Mouse (Mus musculus) thymus, postnatal 4 days (tissue): ENCODE results near the gene Vcl.

ENCODE experiments used
- DNase-seq: peaks from one replicate; pipeline ENCODE4 v3.0.0; 2021

Gene Vcl

DNA sequence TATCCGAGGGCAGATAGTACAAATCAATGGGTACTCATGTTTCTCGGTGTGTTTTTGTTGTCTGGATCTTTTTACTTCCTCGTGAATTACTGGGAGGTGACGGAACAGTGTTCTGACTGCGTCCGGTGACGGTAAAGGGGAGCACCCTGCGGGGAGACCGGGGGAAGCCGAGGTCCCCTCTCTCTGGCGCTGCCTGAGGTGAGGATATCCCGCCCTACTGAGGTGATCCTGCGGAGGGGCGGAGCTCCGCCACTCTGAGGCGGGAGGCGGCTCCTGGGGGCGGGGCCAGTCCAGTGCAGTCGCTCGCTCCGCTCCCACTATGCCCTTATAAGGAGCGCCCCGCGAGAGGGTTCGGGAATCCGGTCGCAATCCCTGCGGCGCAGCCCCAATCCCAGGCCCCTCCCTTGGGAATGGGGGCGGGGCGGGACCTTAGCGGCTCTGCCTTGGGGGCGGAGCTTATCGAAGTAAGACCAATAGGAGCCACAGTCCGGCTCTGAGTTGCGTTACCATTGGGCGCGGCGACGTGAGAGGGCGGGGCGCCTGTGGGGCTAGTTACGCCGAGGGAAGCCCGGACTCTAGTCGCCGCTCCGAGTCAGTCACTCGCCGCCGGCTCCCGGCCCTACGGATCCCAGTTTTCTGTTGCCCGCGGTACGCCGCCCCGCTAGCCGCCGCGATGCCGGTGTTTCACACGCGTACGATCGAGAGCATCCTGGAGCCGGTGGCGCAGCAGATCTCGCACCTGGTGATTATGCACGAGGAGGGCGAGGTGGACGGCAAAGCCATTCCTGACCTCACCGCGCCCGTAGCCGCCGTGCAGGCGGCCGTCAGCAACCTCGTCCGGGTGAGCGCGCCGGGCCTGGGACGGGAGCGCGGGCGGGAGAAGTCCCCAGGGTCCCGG, at the start of gene Vcl:
TSS of gene Vcl (plus strand) at position 551 of the 898 bp plus-strand sequence.
- peak; percentile 94 for DNase-seq

DNA sequence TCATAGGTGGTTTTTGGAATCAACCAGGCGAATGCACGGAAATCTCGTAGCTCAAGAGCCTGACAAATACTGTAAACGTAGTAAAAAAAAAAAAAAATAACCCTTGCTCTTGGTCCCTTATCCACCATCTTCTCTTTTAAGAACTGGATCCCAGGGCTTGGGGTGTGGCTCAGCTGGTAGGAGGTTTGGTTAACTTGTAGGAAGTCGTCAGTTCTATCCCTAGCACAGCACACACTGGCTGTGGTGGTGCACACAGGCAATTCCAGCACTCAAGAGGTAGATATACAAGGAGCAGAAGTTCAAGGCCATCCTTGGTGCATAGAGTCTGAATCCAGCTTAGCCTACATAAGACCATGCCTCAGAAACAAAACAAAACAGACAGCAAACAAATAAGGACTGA, 44.5 kb upstream of the Vcl start:
- peak; percentile 29 for DNase-seq

- DNase-seq: peak; percentile 54
Observed at GRCm38 (mm10) chr14:20885091-20885888, 43.9 kb upstream of the Vcl start.

DNA sequence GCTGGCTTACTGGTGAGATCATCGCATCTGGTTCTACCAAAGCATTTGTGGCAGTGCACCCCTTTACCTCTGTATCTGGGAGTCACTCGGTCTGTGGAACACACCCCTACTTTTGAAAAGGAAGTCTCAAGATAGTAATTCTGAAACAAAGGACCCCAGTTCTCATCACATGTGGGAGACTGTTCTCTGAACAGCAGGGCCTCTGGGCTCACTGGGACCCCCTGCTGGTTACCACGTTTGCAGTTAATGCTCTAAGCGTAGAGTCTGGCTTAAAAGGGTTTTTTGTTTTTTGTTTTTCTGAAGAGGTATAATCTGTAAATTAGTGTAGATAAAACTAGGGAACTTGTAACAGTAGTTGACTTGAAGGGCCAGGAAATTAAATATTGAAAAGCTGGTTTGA, 42.9 kb upstream of the Vcl start:
- peak; percentile 94 for DNase-seq

- DNase-seq: peak; percentile 12
Observed at GRCm38 (mm10) chr14:20887541-20888085, 41.6 kb upstream of the Vcl start.

GRCm38 (mm10) chr14:20891941-20892402, 37.2 kb upstream of the Vcl start:
- DNase-seq: no peak

DNA sequence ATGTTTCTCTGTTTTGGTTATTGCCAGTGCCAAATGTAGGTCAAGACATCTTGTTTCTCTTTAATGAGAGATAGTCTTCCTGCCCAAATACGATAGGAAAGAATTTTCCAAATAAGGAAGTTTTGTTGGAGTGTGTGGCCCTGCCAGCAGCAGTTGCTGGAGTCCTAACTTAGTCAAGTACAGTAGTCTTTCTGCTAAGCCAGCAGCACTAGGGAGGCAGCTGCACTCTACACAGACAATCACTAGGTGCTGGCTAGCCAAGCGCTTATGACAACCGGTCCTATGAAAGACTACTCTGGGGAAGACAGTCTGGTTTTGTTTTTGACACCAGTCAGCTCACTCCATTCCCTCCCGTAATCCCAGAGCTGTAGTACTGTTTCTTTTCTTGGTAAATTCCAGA, 35.4 kb upstream of the Vcl start:
- no peak for DNase-seq

DNA sequence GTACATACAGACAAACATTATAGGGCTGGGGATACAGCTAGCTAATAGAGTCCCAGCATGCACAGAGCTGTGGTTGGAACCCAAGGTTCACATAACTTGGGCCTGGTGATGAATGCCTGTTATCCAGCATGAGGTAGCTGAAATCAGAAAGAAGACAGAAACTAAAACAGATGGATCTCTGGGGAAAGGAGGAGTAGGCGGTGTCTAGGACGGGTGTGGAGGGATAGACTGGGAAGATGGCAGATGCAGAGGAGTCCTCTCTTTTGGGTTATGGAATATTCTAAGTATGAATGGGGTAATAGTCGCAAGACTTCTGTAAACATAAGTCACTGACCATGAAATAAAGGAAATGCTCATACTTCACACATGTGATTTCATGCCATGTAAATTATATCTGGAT, 27.9 kb upstream of the Vcl start:
- DNase-seq: no peak

- no peak for DNase-seq
Observed at GRCm38 (mm10) chr14:20903137-20903536, 26.1 kb upstream of the Vcl start.

GRCm38 (mm10) chr14:20911811-20912210, 17.4 kb upstream of the Vcl start:
- no peak for DNase-seq

GRCm38 (mm10) chr14:20914415-20914814, 14.8 kb upstream of the Vcl start:
- DNase-seq: no peak

GRCm38 (mm10) chr14:20916625-20917612, 12.3 kb upstream of the Vcl start:
- no peak for DNase-seq

DNA sequence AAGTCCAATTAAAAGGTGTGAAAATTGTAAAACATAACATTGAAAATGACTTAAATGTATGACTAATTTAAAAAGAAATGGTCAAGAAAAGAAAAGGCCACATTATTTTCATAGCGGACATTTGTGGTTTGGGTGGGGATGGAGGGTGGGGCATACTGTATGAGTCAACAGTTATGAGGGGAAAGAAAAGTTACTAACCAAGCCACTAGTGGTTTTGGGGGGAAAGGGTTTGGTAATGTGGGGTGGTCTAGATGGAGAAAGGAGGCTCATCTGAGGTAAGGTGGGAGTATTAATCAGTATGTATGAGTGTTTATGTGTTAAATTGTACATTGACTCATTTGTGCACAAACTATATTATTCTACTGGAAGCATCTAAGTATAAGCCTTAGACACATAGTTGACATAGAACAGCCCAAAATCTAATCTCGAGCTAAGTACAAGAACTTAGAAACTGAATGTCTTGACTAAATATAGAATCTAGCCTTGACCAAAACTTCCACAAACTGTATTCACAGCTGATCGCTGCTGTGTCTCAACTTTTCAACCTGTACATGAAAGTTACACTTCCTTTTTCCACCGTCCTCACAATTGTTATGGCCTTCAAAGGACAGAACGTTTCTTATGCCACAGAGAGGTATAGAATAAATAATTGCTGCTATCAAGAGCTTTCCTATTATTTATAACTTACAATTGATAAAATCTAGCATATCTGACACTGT, 5.0 kb upstream of the Vcl start:
- no peak for DNase-seq

GRCm38 (mm10) chr14:20927470-20928307, 1.5 kb upstream of the Vcl start:
- DNase-seq: no peak

GRCm38 (mm10) chr14:20928308-20928685, 901 bp upstream of the Vcl start:
- no peak for DNase-seq

GRCm38 (mm10) chr14:20929814-20930434, 726 bp downstream of the Vcl start:
- DNase-seq: no peak

DNA sequence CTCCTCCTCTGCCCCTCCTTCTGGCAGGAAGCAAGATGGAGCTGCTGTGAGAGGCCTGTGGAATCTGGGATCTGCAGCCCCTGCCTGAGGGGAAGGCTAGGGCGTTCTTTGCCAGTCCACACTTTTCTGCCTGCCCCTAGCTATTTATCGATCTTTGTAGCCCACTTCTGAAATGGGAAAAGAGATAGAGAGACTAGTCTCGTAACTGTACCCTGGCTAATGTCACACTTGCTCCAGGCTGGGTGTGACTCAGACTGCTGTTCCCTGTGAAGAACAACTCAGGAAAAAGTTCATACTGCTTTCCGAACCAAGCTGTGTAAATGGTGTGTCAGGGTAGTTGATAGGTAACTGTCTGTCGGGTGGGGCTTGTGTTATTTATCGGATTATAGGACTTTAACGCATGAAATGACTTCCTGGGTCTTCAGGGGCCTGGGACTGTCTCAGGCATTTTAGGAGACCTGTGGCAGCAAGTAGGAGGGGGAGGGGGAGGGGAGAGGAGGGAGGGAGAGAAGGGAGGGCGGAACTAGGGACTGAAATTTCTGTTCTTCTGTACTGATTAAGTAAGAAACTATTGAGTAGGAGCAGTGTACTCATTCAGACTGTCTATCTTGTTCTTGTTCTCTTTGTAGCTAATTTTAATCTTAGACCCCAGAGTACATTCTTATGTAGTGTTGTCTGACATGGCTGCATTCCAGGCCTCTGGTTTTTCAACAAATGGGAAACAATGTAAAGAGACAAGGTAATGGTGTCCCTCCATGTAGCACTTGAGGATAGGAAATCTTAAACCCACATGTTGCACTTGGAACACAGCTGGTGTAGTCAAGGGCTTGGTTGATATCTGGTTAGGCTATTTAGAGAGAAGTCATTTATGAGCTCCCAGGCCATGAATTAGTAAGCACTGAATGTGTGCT, 1.5 kb downstream of the Vcl start:
- DNase-seq: no peak

DNA sequence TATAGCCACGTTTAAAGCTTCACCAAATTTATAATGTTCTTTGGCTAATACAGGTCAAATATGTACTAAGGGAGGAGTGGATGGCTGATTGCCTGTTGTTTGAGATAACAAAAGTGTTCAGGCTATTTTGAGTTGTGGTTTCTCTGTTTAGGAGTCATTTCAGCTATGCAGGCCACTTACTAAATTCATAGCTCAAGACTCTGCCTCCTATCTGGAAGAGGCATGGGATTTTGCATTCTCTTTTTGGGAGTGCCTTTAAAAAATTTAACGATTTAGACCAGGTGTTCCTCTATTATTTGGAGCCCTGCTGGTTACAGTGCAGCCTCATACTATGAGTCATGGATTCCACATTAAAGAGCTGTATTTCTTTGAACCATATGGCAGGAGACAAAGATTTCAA, 9.2 kb downstream of the Vcl start:
- DNase-seq: no peak

DNA sequence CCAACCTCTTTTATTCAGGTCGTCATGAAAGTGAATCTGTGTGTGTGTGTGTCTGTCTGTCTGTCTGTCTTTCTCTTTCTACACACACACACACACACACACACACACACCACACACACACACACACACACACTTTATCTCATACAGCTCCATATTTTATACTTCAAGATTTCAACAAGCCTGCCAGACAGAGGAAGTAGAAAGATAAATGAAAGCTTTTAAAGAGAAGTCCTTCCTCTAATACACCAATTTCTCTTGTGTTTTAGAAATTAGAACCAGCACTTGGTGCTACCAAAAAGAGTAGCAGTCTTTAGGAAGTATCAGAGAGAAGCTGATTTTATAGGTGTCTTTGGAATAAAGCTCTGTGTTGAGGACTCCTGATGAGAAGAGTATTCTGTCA, 9.7 kb downstream of the Vcl start:
- no peak for DNase-seq
